Mouse (Mus musculus) forebrain, embryonic 11.5 days (tissue): ENCODE measurements around the gene Ccdc7a. TPM values are rescaled to one million over a fixed set of nuclear protein-coding genes. Genes with fewer than 3 reads are reported as not detected.

ENCODE experiments used
- ATAC-seq: fragments of 200-750 bp; cut with Nextera tagmentation; replicated peaks from 2 replicates; pipeline ENCODE4 v1.8.0; 2017; ENCODE audit warnings: moderate TSS enrichment; ENCODE audit not compliant: low FRiP score
- DNase-seq: peaks from one replicate; pipeline ENCODE4 v3.0.0-alpha.2; 2017; ENCODE audit warnings: low spot score
- H3K27ac ChIP-seq: fragments of 300-500 bp; sonication (generic); 2 replicates; pipeline ENCODE4 v1.5.1; 2014; ENCODE audit warnings: low read depth, low read length
- H3K27me3 ChIP-seq: fragments of 300-500 bp; sonication (generic); 2 replicates; pipeline ENCODE4 v1.6.1; 2014; ENCODE audit warnings: mild to moderate bottlenecking, low read length, mixed read lengths; ENCODE audit not compliant: control insufficient read depth, insufficient read depth
- H3K36me3 ChIP-seq: fragments of 300-500 bp; sonication (generic); 2 replicates; pipeline ENCODE4 v1.6.1; 2014; ENCODE audit warnings: mild to moderate bottlenecking, low read length, moderate library complexity, mixed read lengths; ENCODE audit not compliant: control insufficient read depth, insufficient read depth
- H3K4me1 ChIP-seq: fragments of 300-500 bp; sonication (generic); replicated peaks from 2 replicates; pipeline ENCODE4 v1.6.1; 2014; ENCODE audit warnings: low read length, mixed read lengths; ENCODE audit not compliant: control insufficient read depth, insufficient read depth
- H3K4me2 ChIP-seq: fragments of 300-500 bp; sonication (generic); 2 replicates; pipeline ENCODE4 v1.6.1; 2014; ENCODE audit warnings: low read depth, mild to moderate bottlenecking, low read length, moderate library complexity, mixed read lengths; ENCODE audit not compliant: severe bottlenecking
- H3K4me3 ChIP-seq: fragments of 300-500 bp; sonication (generic); 2 replicates; pipeline ENCODE4 v1.5.1; 2014; ENCODE audit warnings: low read depth, low read length
- H3K9ac ChIP-seq: fragments of 300-500 bp; sonication (generic); 2 replicates; pipeline ENCODE4 v1.6.1; 2014; ENCODE audit warnings: low read length
- H3K9me3 ChIP-seq: fragments of 300-500 bp; sonication (generic); 2 replicates; pipeline ENCODE4 v1.6.1; 2016; ENCODE audit warnings: low read length, mixed read lengths; ENCODE audit not compliant: control insufficient read depth
- WGBS: fragments of 180-500 bp; shearing (Covaris S2); extraction: QIAGEN DNeasy Blood & Tissue Kit; methylation state at CpG from one replicate; pipeline ENCODE4 v1.1.7; 2014; 5-methylcytosine and 5-hydroxymethylcytosine counted together
- polyA plus RNA-seq: library from polyadenylated mRNA; unstranded; fragments of >200 nt; fragmentation: Nextera tagmentation; extraction: Ambion mirVana; gene quantifications from 2 replicates; pipeline ENCODE4 v1.2.1, GENCODE M21; 2014

Gene Ccdc7a
- polyA plus RNA-seq, 1 experiment from 2014 or later, result not detected

DNA sequence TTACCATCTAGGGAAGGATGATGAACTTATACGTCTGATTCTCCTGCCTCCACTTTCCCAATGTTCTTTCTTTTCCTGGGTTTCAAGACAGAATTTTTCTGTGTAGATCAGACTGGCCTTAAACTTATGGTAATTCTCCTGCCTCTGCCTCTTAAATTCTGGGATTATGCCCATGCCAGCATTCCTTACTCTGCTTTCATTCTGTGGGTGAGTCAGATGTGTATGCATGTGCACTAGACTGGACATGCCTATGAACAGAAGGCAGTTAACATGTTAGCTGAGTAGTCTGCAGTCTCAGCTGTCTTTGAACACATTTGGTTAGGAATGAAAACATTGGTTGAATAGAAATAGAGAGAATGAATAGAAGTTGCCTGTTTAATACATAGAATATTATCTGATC is 360.9 kb downstream of the Ccdc7a start:
- WGBS, result 86% methylated on average over 1 of the region's 1 CpGs
- DNase-seq (no peak), ATAC-seq (no peak)
- Histone ChIP-seq H3K9ac (no peak overlapping the region), H3K9me3 (no peaks in the 10 kb centered on the region), H3K27me3 (no peaks in the 10 kb centered on the region), H3K4me2 (no peak overlapping the region), H3K4me1 (no peaks in the 10 kb centered on the region), H3K36me3 (no peaks in the 10 kb centered on the region; the same call in 1 of the 2 replicates), H3K4me3 (no peak overlapping the region), H3K27ac (no peak overlapping the region)

DNA sequence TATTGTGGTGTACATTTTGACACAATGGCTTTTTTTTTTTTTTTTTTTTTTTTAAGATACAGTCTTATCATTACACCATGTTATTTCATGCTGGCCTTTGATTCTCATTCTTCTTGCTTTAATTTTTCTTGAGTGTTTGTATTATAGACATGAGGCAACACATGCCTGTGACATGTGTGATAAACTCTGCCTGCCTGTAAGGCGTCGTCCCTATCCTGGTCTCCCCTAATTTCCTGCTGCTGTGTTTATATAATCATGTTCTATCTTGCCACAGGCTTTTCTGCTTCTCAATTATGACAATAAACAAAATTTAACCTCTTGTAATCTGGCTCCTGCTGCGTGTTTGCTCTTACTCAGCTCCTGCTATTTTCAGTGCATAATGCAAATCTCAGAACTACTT is 367.4 kb downstream of the Ccdc7a start:
- Histone ChIP-seq H3K27ac (no peak overlapping the region), H3K9me3 (no peaks in the 10 kb centered on the region), H3K4me1 (no peaks in the 10 kb centered on the region), H3K27me3 (no peaks in the 10 kb centered on the region), H3K4me2 (no peak overlapping the region), H3K36me3 (no peaks in the 10 kb centered on the region), H3K9ac (no peak overlapping the region), H3K4me3 (no peak overlapping the region)
- no peak for DNase-seq
- ATAC-seq, result no peak
- 88% methylated on average over 3 of the region's 3 CpGs for WGBS

GRCm38 (mm10) chr8:128696701-128697397 is 368.5 kb downstream of the Ccdc7a start:
- Histone ChIP-seq H3K27me3 (no peaks in the 10 kb centered on the region), H3K9me3 (no peaks in the 10 kb centered on the region), H3K4me3 (no peak overlapping the region), H3K4me1 (no peaks in the 10 kb centered on the region), H3K36me3 (no peaks in the 10 kb centered on the region), H3K9ac (no peak overlapping the region), H3K4me2 (no peak overlapping the region), H3K27ac (no peak overlapping the region)
- ATAC-seq (no peak), DNase-seq (no peak)
- WGBS, result 97% methylated on average over 1 of the region's 1 CpGs

GRCm38 (mm10) chr8:128690056-128690455 is 375.3 kb downstream of the Ccdc7a start:
- WGBS, result 77% methylated on average over 1 of the region's 1 CpGs
- Histone ChIP-seq H3K4me2 (no peak overlapping the region), H3K9ac (no peak overlapping the region), H3K36me3 (no peaks in the 10 kb centered on the region), H3K9me3 (no peaks in the 10 kb centered on the region), H3K27me3 (no peaks in the 10 kb centered on the region), H3K4me1 (peaks cover 3% of the 10 kb centered on the region; the same call in 1 of the 2 replicates), H3K4me3 (no peak overlapping the region), H3K27ac (no peak overlapping the region)
- DNase-seq (no peak), ATAC-seq (no peak)

GRCm38 (mm10) chr8:128688679-128689078 is 376.6 kb downstream of the Ccdc7a start:
- Histone ChIP-seq H3K9me3 (no peaks in the 10 kb centered on the region), H3K36me3 (no peaks in the 10 kb centered on the region), H3K4me2 (no peak overlapping the region), H3K4me3 (no peak overlapping the region), H3K9ac (no peak overlapping the region), H3K27me3 (no peaks in the 10 kb centered on the region), H3K4me1 (peaks cover 3% of the 10 kb centered on the region; the same call in 1 of the 2 replicates), H3K27ac (no peak overlapping the region)
- no peak for ATAC-seq
- 88% methylated on average over 3 of the region's 3 CpGs for WGBS
- no peak for DNase-seq

GRCm38 (mm10) chr8:128686429-128686990 is 378.8 kb downstream of the Ccdc7a start:
- peak overlapping the region; percentile 81 for H3K4me3 ChIP-seq
- peaks cover 3% of the 10 kb centered on the region; the same call in 1 of the 2 replicates for H3K4me1 ChIP-seq
- peak overlapping the region; percentile 73 for H3K4me2 ChIP-seq
- H3K27me3 ChIP-seq, result no peaks in the 10 kb centered on the region
- H3K27ac ChIP-seq, result peak overlapping the region; percentile 99; the same call in 1 of the 2 replicates
- DNase-seq, result no peak
- ATAC-seq, result no peak
- peak overlapping the region; percentile 97 for H3K9ac ChIP-seq
- no peaks in the 10 kb centered on the region for H3K9me3 ChIP-seq
- no peaks in the 10 kb centered on the region for H3K36me3 ChIP-seq
- 0% methylated on average over 2 of the region's 2 CpGs for WGBS

DNA sequence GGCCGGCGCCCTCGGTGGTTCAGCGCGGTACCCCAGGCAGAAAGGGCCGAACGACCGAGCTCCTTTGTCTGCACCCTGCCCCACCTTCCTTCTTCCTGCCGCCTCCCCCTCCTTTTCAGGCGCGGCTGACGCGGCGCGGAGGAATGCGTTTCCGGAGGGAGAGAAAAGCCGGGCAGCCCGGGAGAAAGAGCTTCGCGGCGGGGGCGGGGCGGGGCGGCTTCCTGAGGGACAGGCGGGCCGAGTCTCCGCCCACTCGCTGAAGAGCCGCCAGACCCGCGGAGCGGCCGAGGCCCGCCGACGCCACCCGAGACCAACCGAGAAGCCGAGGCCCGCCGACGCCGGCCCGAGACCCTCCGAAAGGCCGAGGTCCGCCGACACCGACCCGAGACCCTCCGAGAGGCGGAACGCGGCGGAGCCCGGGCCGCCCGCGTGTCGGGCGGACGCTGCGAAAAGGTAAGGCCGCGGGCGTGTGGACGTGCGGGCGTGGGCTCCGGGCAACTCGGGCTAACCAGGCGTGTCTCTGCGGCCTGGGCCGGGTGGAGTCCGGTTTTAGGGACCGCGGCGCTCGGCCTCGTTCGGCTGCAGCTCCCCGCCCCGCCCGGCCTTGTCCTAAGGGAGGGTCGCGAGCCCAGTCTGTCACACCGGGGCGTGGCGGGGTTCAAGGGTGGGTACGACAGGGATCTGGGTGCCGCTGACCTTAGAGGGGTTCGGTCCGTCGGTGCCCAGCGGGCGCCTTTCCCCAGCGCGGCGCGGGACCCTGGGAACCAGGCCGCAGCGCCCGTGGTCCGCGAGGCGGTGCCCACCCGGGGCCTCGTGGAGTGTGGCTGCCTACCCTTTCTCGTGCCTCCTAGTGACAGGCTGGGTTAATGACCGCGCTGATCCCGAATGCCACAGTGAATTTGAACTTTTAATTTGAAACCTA is 379.5 kb downstream of the Ccdc7a start, which contains the start of gene Itgb1:
Itgb1 (plus strand) TSS at position 148 of the 922 bp plus-strand sequence.
- Histone ChIP-seq H3K27me3 (no peaks in the 10 kb centered on the region), H3K4me2 (peak within 1 kb of the TSS; percentile 73), H3K36me3 (no peaks in the 10 kb centered on the region), H3K9me3 (no peaks in the 10 kb centered on the region), H3K27ac (peak within 1 kb of the TSS; percentile 99), H3K4me1 (peaks cover 3% of the 10 kb centered on the region; the same call in 1 of the 2 replicates), H3K4me3 (peak within 1 kb of the TSS; percentile 81), H3K9ac (peak within 1 kb of the TSS; percentile 97)
- DNase-seq (peak; percentile 98), ATAC-seq (peak; percentile 95)
- under 1% methylated on average over 97 of the region's 113 CpGs for WGBS
